Mouse (Mus musculus): ENCODE measurements around the gene Ptpre.

Gene Ptpre

DNA sequence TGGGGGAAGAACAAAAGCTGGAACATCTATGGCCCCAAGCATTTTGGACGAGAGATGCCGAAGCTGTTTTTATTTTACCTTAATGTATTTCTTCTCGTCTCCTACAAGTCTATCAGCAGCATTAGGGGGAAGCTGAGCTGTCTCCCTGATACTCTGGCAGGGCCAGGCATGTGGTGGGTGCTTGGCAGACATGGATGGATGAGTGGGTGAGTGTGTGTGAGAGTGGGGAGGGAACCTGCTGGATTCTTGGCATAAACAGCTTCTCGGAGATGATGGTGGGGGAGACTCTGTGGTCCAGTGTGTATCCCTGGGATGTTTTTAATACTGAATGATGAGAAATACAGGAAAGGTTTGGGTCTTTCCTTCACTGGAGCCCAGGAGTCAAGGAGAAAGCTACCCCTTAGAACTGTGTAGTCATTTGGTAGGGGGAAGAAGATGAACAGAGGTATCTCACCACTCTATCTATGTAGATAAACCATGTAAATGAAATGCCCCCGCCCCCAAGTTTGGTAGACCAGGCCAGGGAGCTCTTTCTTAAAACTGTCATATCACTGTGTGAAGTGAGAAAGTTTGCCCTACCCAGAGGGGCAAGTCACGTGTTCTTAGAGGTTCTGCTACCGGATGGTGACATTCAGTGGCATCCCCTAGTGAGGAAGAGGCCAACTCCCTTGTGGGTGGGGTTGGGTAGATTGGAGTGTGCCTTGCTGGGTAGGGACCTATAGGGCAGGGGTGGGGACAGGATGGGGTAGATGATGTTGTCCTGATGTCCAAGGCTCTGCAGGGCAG lies 43.2 kb downstream of the Ptpre start:
- DNase-seq: peak; percentile 43

DNA sequence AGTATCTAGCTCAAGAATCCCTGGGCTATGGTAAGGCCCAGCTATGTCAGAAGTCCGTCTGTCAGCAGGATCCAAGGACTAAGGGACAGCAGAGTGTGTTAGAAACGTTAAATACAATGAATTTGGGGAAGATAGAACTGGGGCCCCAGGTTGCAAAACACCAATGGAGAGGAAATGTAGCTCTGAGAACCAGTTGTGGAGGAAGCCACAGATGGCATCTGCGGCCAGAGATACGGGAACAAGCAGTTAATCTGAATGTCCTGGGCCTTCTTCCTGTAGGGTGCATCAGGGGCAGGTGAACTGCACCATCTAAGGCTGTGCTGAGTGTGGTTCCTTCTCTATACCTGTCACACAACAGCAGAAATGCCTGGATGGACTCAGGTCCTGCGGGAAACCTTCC lies 43.8 kb downstream of the Ptpre start:
- DNase-seq: peak; percentile 19

- DNase-seq: no peak
Measured at GRCm38 (mm10) chr7:135585125-135585687, 47.9 kb downstream of the Ptpre start.

DNA sequence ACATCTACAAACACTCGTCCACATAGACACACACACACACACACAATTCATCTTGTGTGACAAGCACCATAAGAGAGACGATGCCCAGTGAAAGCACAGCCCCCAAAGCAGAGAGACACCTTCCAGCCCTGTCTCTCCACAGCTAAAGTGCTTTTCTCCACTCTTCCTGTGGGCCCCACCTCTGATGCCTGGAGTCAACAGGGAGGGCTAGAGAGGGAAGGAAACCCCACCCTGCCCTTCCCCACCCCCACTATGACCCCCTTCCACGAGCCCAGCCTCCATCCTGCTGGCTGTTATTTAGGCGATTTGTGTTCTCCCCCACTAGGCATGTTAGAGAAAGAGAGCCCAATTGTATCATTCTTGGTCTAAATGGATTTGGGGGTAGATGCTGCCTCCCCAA lies 49.1 kb downstream of the Ptpre start:
- no peak for DNase-seq

DNA sequence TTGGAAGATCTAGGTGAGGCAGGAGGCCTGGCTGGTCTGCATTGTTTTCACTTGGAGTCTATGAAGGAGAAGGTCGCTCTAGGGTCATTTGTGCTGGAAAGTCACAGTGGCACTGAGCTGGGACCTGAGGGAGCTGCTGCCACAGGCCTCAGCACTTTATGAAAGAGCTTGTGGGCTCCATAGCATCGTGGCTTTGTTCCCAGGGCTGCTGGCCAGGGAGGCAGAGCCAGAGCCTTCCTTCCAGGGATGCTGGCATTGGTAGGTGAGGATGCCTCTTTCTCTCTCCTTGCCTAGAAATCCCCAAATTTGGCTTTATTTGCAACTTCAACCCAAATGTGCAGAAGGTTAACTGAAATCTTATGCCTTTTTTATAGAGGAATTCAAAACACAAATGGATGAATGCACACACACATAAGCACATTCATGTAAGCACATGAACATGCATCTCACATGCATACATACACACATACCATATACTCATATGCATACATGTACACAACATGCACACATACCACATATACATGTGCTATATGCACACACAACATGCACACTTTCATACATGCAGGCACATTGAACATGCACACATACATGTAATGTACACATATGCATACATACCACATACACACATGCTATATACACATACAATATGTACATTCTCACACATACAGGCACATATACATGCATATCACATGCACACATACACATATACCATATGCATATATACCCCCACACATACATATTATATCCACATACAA lies 50.7 kb downstream of the Ptpre start:
- no peak for DNase-seq

DNA sequence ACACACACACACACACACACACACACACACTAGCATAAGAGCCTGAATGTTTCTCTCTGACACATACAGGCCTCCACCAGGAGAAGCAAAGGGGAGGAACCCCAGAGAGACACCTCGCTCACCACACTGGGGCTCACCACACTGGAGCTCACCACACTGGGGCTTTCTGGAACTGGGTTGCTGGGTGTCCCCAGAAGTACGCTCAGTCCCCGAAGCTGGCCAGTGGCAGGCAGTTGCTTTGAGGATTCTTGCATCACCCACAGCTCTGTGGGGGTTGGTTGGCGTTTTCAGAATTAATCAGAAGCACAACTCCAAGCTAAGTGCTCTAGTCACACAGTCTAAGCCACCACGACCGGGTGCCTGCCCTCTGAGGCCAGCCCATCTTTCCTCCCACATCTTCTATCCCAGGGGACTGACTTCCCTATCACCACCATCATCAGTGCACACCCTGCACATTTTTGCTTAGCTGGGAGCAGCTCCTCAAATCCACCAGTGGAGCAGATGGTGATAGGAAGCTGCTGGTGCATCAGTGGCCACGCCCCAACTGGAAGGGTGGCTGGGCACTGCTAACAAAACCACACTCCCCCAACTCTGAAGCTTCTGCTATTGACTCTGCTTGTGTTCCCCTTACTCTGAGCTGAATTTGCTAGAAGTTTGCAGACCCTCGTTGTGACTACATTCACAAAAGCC lies 51.5 kb downstream of the Ptpre start:
- no peak for DNase-seq

DNA sequence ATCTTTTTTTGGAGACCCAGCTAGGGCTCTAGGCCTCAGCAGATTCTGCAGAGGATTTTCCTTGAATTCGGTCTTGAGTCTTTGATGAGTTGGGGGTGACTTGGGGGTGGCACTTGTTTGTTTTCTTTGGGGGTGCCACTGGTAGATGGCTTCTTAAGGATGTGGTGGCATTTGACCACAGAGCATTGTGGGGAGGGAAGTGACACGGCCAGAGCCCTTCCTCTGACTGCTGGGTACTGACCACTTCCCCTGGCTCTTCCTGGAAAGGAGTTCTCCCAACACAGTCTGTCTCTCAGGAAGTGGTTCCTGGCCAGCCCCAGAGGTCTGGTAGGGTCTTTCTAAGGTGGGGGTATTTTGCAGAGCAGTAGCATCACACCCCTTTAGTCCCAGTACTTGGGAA lies 54.2 kb downstream of the Ptpre start:
- DNase-seq: no peak

DNA sequence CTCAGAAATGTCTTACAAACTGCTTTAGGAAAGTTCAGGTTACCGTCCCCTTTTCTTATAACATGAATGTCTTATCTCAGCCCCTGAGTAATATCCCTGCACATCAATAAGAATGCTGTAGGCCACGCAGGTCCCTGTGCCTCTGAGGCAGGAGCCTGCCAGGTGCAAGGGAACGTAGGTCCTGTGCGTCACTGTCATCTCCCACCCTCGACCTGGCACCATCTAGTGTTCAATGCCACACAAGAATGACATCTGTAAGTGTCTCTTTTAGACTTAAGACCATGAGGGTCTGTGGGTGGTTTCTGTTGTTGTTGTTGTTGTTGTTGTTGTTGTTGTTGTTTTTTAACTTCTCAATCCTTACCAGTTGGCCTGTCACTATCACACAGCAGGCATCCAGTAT lies 56.0 kb downstream of the Ptpre start:
- peak; percentile 56 for DNase-seq

DNA sequence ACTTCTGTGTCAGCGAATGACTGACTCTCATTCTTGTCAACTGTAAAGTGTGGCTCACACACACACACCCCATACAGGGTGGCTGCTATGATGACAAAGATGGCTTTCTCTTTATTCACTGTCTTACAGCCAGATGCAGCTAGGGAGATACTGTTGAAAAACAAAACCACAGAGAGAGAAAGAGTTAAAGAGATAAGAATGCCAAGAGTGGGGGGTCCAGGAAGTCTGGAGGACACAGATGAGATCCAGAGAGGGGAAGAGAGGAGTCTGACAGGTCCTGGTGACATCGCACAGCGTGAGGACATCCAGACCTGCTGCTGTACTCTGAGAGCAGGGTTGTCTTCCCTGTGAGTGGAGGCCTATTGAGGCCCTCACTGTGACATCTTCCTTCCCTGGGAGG lies 56.5 kb downstream of the Ptpre start:
- DNase-seq: no peak

GRCm38 (mm10) chr7:135594676-135595075 lies 57.4 kb downstream of the Ptpre start:
- no peak for DNase-seq

DNA sequence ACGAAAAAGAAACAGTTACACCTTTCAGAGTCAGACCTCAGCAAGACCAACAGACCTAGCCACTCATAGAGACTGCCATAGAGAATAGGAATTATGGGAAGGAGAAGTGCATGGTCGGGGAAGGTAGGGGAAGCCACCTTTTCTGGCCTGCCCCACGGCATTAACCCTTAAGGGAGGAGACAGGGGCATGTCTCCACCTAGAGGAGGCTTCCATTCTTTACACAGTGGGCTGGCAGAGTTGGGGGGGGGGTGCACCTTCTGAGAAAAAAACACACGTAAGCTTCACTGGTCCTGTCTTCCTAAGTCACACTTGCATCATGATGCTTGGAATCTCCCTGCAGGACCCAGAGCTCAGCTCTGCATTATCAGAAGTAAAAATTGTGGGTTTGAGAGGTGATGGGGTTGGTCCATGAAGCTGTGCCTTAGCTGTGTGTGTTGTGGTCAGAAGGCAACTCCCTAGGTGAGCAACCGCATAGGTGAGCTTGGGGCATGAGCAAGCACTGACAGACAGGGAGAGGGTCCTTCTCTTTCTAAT lies 58.4 kb downstream of the Ptpre start:
- peak; percentile 35 for DNase-seq

DNA sequence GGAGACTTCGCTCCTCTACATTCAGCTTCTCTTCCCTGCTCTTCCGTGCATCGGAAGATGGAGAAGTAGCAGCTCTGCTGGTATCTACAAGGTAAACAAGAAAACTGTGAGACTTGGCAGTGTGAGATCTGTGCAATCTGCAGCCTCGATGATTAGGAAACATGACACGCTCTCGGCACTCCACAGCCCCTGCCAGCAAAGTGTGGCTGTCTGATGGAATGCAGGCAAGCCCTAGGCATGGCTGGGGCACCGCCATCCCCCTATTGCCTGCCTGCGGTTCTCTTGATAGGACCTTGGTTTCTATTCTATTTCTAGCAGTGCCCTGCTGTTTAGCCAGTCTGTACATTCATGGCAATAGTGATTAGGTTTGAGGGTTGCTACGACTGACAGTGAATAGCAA lies 59.7 kb downstream of the Ptpre start:
- DNase-seq: no peak

- DNase-seq: no peak
Measured at GRCm38 (mm10) chr7:135597604-135598289, 60.5 kb downstream of the Ptpre start.

GRCm38 (mm10) chr7:135598303-135598855 lies 61.1 kb downstream of the Ptpre start:
- DNase-seq: no peak

DNA sequence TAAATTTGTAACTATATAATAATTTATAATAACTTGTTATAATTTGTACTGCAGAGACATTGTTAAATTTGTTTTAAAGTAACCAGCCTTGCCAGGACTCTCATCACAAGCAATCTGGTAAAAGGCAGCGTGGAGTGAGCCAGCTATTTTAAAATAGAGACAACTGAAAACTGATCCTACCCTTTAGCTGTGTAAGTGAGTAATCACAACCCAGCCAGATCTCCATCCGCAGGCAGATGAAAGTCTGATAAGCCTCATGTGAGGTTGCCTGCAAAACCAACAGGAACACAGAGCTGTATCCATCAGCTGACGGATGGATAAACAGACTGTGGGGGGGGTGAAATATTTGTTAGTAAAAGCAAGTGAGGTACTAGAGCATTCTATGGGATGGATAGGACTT lies 62.8 kb downstream of the Ptpre start:
- DNase-seq: no peak

- DNase-seq: no peak
Measured at GRCm38 (mm10) chr7:135601607-135602006, 64.3 kb downstream of the Ptpre start.

- no peak for DNase-seq
Measured at GRCm38 (mm10) chr7:135602265-135602664, 65.0 kb downstream of the Ptpre start.

GRCm38 (mm10) chr7:135602881-135603523 lies 65.7 kb downstream of the Ptpre start:
- no peak for DNase-seq

DNA sequence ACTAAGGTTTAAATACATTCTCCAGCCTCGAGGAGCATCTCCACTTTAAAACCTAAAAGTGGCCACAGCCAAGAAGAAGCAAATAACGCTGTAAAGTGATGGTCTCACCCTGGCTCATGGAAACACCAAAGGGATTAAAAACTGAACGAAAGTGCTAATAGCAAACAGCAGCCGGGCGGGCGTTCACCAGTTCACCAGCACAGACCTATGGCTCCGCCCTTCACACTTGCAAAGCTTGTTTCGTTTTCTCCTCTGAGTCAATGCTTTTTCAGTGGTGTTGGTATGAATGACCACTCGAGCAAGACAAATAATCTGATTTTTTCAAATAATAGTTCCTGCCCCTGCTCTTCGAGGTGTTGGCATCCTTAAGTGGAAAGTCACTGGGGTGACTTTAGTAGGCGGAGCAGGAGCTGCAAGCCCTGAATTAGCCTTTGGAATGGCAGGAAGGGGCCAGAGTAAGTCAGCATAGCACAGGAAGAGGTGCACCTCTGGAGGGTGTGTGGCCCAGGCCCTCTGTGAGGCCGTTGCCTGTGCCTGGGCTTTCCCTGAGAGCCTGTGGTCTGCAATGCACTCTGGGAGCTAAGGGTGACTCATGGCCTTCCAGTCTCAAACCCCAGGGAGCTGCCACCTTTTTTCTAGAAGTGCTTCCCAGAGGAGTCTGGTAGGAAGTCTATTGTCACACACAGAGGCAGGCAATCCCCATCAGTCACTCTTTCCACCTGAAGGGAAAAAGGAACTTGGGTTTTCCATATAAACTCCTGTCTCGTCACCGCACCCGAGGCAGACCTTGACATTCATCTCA lies 67.9 kb downstream of the Ptpre start:
- DNase-seq: peak; percentile 26

GRCm38 (mm10) chr7:135605804-135606072 lies 68.5 kb downstream of the Ptpre start:
- DNase-seq: no peak

- DNase-seq: no peak
Measured at GRCm38 (mm10) chr7:135608208-135608607, 70.9 kb downstream of the Ptpre start.
